Mouse (Mus musculus) embryonic facial prominence, embryonic 15.5 days (tissue): ENCODE data around the gene Rnd3. TPM values are rescaled to one million over a fixed set of nuclear protein-coding genes. Genes with fewer than 3 reads are reported as not detected.

Experiments used
- ATAC-seq: fragments of 200-750 bp; cut with Nextera tagmentation; 2 replicates; pipeline ENCODE4 v1.8.0; 2017; ENCODE audit warnings: low read depth, moderate TSS enrichment; ENCODE audit not compliant: insufficient number of reproducible peaks, low FRiP score, low TSS enrichment
- H3K27ac ChIP-seq: fragments of 300-500 bp; sonication (generic); replicated peaks from 2 replicates; pipeline ENCODE4 v1.5.1; 2015; ENCODE audit warnings: mild to moderate bottlenecking, inconsistent platforms
- H3K27me3 ChIP-seq: fragments of 300-500 bp; sonication (generic); 2 replicates; pipeline ENCODE4 v1.6.1; 2015; ENCODE audit warnings: inconsistent platforms
- H3K36me3 ChIP-seq: fragments of 300-500 bp; sonication (generic); 2 replicates; pipeline ENCODE4 v1.6.1; 2015; ENCODE audit warnings: mild to moderate bottlenecking, inconsistent platforms
- H3K4me1 ChIP-seq: fragments of 300-500 bp; sonication (generic); 2 replicates; pipeline ENCODE4 v1.6.1; 2015; ENCODE audit warnings: inconsistent platforms
- H3K4me2 ChIP-seq: fragments of 300-500 bp; sonication (generic); replicated peaks from 2 replicates; pipeline ENCODE4 v1.6.1; 2015; ENCODE audit warnings: mild to moderate bottlenecking, inconsistent platforms
- H3K4me3 ChIP-seq: fragments of 300-500 bp; sonication (generic); replicated peaks from 2 replicates; pipeline ENCODE4 v1.5.1; 2015; ENCODE audit warnings: mild to moderate bottlenecking, inconsistent platforms
- H3K9ac ChIP-seq: fragments of 300-500 bp; sonication (generic); 2 replicates; pipeline ENCODE4 v1.6.1; 2015; ENCODE audit warnings: inconsistent platforms
- H3K9me3 ChIP-seq: fragments of 300-500 bp; sonication (generic); replicated peaks from 2 replicates; pipeline ENCODE4 v1.6.1; 2016; ENCODE audit warnings: inconsistent platforms
- WGBS: fragments of 180-500 bp; shearing (Covaris S2); methylation state at CpG from one replicate; pipeline ENCODE4 v1.1.7; 2015; 5-methylcytosine and 5-hydroxymethylcytosine counted together
- polyA plus RNA-seq: library from polyadenylated mRNA; unstranded; fragments of >200 nt; fragmentation: Nextera tagmentation; extraction: Ambion mirVana; gene quantifications from 2 replicates; pipeline ENCODE4 v1.2.1, GENCODE M21; 2015

Gene Rnd3
- polyA plus RNA-seq, 1 experiment from 2014 or later, result 112 TPM

- no peak overlapping the region for H3K27ac ChIP-seq
- H3K9me3 ChIP-seq, result no peaks in the 10 kb centered on the region
- no peak for ATAC-seq
- no peak overlapping the region for H3K4me3 ChIP-seq
- no peaks in the 10 kb centered on the region for H3K36me3 ChIP-seq
- no peak overlapping the region for H3K4me2 ChIP-seq
- 84% methylated on average over 11 of the region's 11 CpGs for WGBS
- peaks cover 5% of the 10 kb centered on the region for H3K4me1 ChIP-seq
- H3K27me3 ChIP-seq, result no peaks in the 10 kb centered on the region
- H3K9ac ChIP-seq, result no peak overlapping the region
These were observed 63.8 kb downstream of the Rnd3 start for GRCm38 (mm10) chr2:51085155-51085554.

GRCm38 (mm10) chr2:51082714-51083351 is 66.1 kb downstream of the Rnd3 start:
- 75% methylated on average over 13 of the region's 13 CpGs for WGBS

More at GRCm38 (mm10) chr2:51082714-51083351, 66.1 kb downstream of the Rnd3 start:
- no peaks in the 10 kb centered on the region for H3K27me3 ChIP-seq
- H3K9me3 ChIP-seq, result no peaks in the 10 kb centered on the region
- no peaks in the 10 kb centered on the region for H3K36me3 ChIP-seq
- ATAC-seq, result no peak
- H3K9ac ChIP-seq, result no peak overlapping the region
- no peak overlapping the region for H3K4me2 ChIP-seq
- no peak overlapping the region for H3K27ac ChIP-seq
- no peak overlapping the region for H3K4me3 ChIP-seq
- no peaks in the 10 kb centered on the region; the same call in 1 of the 2 replicates for H3K4me1 ChIP-seq
